Mouse (Mus musculus) hindbrain, embryonic 15.5 days (tissue): ENCODE measurements at regions not wholly inside any gene's neighbourhood (a gene's known extent, or its start where the extent isn't known, plus 50 kb on each side); places are given as distances from the start of the nearest gene placed in this dataset.

Experiments
- ATAC-seq: fragments of 200-750 bp; cut with Nextera tagmentation; 2 replicates; pipeline ENCODE4 v1.8.0; 2017; ENCODE audit warnings: low read depth, moderate number of reproducible peaks, moderate TSS enrichment; ENCODE audit not compliant: low FRiP score
- H3K27ac ChIP-seq: fragments of 300-500 bp; sonication (generic); replicated peaks from 2 replicates; pipeline ENCODE4 v1.5.1; 2015; ENCODE audit warnings: mild to moderate bottlenecking, inconsistent platforms
- H3K27me3 ChIP-seq: fragments of 300-500 bp; sonication (generic); 2 replicates; pipeline ENCODE4 v1.6.1; 2015; ENCODE audit warnings: control low read depth, inconsistent platforms
- H3K36me3 ChIP-seq: fragments of 300-500 bp; sonication (generic); 2 replicates; pipeline ENCODE4 v1.6.1; 2015; ENCODE audit warnings: control low read depth, inconsistent platforms
- H3K4me1 ChIP-seq: fragments of 300-500 bp; sonication (generic); replicated peaks from 2 replicates; pipeline ENCODE4 v1.6.1; 2015; ENCODE audit warnings: control low read depth, inconsistent platforms
- H3K4me2 ChIP-seq: fragments of 300-500 bp; sonication (generic); 2 replicates; pipeline ENCODE4 v1.6.1; 2015; ENCODE audit warnings: moderate library complexity, mild to moderate bottlenecking, inconsistent platforms
- H3K4me3 ChIP-seq: fragments of 300-500 bp; sonication (generic); 2 replicates; pipeline ENCODE4 v1.5.1; 2015; ENCODE audit warnings: mild to moderate bottlenecking, inconsistent platforms
- H3K9ac ChIP-seq: fragments of 300-500 bp; sonication (generic); 2 replicates; pipeline ENCODE4 v1.6.1; 2015; ENCODE audit warnings: inconsistent platforms
- H3K9me3 ChIP-seq: fragments of 300-500 bp; sonication (generic); 2 replicates; pipeline ENCODE4 v1.6.1; 2016; ENCODE audit warnings: control low read depth, inconsistent platforms
- WGBS: fragments of 180-500 bp; shearing (Covaris S2); methylation state at CpG from one replicate; pipeline ENCODE4 v1.1.7; 2015; 5-methylcytosine and 5-hydroxymethylcytosine counted together

- H3K9ac ChIP-seq = no peak overlapping the region
- no peak for ATAC-seq
- no peak overlapping the region for H3K4me2 ChIP-seq
- H3K36me3 ChIP-seq = no peaks in the 10 kb centered on the region
- H3K27me3 ChIP-seq = no peaks in the 10 kb centered on the region
- no peaks in the 10 kb centered on the region for H3K4me1 ChIP-seq
- H3K9me3 ChIP-seq = no peaks in the 10 kb centered on the region
- H3K27ac ChIP-seq = no peak overlapping the region
- WGBS = 65% methylated on average over 4 of the region's 4 CpGs
- H3K4me3 ChIP-seq = no peak overlapping the region
These were observed 269.2 kb upstream of the Ptger4 start for GRCm38 (mm10) chr15:5513146-5513545.

GRCm38 (mm10) chr15:5514217-5514616 is 270.2 kb upstream of the Ptger4 start:
- ATAC-seq = no peak
- Histone ChIP-seq H3K4me1 (no peaks in the 10 kb centered on the region), H3K27me3 (no peaks in the 10 kb centered on the region), H3K27ac (no peak overlapping the region), H3K36me3 (no peaks in the 10 kb centered on the region), H3K4me2 (no peak overlapping the region), H3K9me3 (no peaks in the 10 kb centered on the region), H3K4me3 (no peak overlapping the region), H3K9ac (no peak overlapping the region)
- 44% methylated on average over 4 of the region's 4 CpGs for WGBS

GRCm38 (mm10) chr15:5517244-5517966 is 273.4 kb upstream of the Ptger4 start:
- 88% methylated on average over 10 of the region's 10 CpGs for WGBS
- Histone ChIP-seq H3K9ac (no peak overlapping the region), H3K4me2 (no peak overlapping the region), H3K36me3 (no peaks in the 10 kb centered on the region), H3K4me1 (no peaks in the 10 kb centered on the region), H3K27me3 (no peaks in the 10 kb centered on the region), H3K4me3 (no peak overlapping the region), H3K27ac (no peak overlapping the region), H3K9me3 (no peaks in the 10 kb centered on the region)
- no peak for ATAC-seq

- Histone ChIP-seq H3K4me1 (no peaks in the 10 kb centered on the region), H3K36me3 (no peaks in the 10 kb centered on the region), H3K9ac (no peak overlapping the region), H3K9me3 (no peaks in the 10 kb centered on the region), H3K27me3 (no peaks in the 10 kb centered on the region), H3K4me2 (no peak overlapping the region), H3K27ac (no peak overlapping the region), H3K4me3 (no peak overlapping the region)
- no peak for ATAC-seq
- 98% methylated on average over 2 of the region's 2 CpGs for WGBS
These were observed 275.6 kb upstream of the Ptger4 start for GRCm38 (mm10) chr15:5519552-5519951.

- H3K36me3 ChIP-seq = no peaks in the 10 kb centered on the region
- H3K4me3 ChIP-seq = no peak overlapping the region
- H3K9me3 ChIP-seq = no peaks in the 10 kb centered on the region
- no peak overlapping the region for H3K27ac ChIP-seq
- H3K27me3 ChIP-seq = no peaks in the 10 kb centered on the region
- WGBS = 88% methylated on average over 1 of the region's 1 CpGs
- no peaks in the 10 kb centered on the region for H3K4me1 ChIP-seq
- ATAC-seq = no peak
- H3K9ac ChIP-seq = no peak overlapping the region
- no peak overlapping the region for H3K4me2 ChIP-seq
These were observed 276.0 kb upstream of the Ptger4 start for GRCm38 (mm10) chr15:5519997-5520396.

GRCm38 (mm10) chr15:5528619-5529018 is 284.6 kb upstream of the Ptger4 start:
- no peak for ATAC-seq
- 89% methylated on average over 6 of the region's 6 CpGs for WGBS

GRCm38 (mm10) chr15:5533656-5534055 is 289.7 kb upstream of the Ptger4 start:
- Histone ChIP-seq H3K4me2 (no peak overlapping the region), H3K9ac (no peak overlapping the region), H3K4me3 (no peak overlapping the region), H3K27ac (no peak overlapping the region), H3K9me3 (no peaks in the 10 kb centered on the region), H3K36me3 (no peaks in the 10 kb centered on the region), H3K4me1 (no peaks in the 10 kb centered on the region), H3K27me3 (no peaks in the 10 kb centered on the region)
- no peak for ATAC-seq

More at GRCm38 (mm10) chr15:5528619-5529018, 284.6 kb upstream of the Ptger4 start:
- no peaks in the 10 kb centered on the region for H3K4me1 ChIP-seq
- H3K27ac ChIP-seq = no peak overlapping the region
- no peaks in the 10 kb centered on the region for H3K9me3 ChIP-seq
- H3K36me3 ChIP-seq = no peaks in the 10 kb centered on the region
- no peak overlapping the region for H3K4me2 ChIP-seq
- no peak overlapping the region for H3K9ac ChIP-seq
- H3K27me3 ChIP-seq = no peaks in the 10 kb centered on the region
- no peak overlapping the region for H3K4me3 ChIP-seq

- Histone ChIP-seq H3K9ac (no peak overlapping the region), H3K9me3 (no peaks in the 10 kb centered on the region), H3K27ac (no peak overlapping the region), H3K4me3 (no peak overlapping the region), H3K36me3 (no peaks in the 10 kb centered on the region), H3K27me3 (no peaks in the 10 kb centered on the region), H3K4me2 (no peak overlapping the region), H3K4me1 (no peaks in the 10 kb centered on the region)
- ATAC-seq = no peak
- 70% methylated on average over 2 of the region's 2 CpGs for WGBS
These were observed 293.4 kb upstream of the Ptger4 start for GRCm38 (mm10) chr15:5537432-5537831.

- Histone ChIP-seq H3K9me3 (no peaks in the 10 kb centered on the region), H3K9ac (no peak overlapping the region), H3K4me2 (no peak overlapping the region), H3K4me3 (no peak overlapping the region), H3K4me1 (no peaks in the 10 kb centered on the region), H3K27me3 (no peaks in the 10 kb centered on the region), H3K27ac (no peak overlapping the region), H3K36me3 (no peaks in the 10 kb centered on the region)
- 86% methylated on average over 4 of the region's 4 CpGs for WGBS
- ATAC-seq = no peak
These were observed 295.4 kb upstream of the Ptger4 start for GRCm38 (mm10) chr15:5539301-5539928.

GRCm38 (mm10) chr15:5554526-5554925 is 310.5 kb upstream of the Ptger4 start:
- WGBS = 85% methylated on average over 4 of the region's 4 CpGs
- ATAC-seq = no peak
- Histone ChIP-seq H3K27me3 (no peaks in the 10 kb centered on the region), H3K9me3 (no peaks in the 10 kb centered on the region), H3K4me3 (no peak overlapping the region), H3K9ac (no peak overlapping the region), H3K4me2 (no peak overlapping the region), H3K4me1 (no peaks in the 10 kb centered on the region), H3K36me3 (no peaks in the 10 kb centered on the region), H3K27ac (no peak overlapping the region)

GRCm38 (mm10) chr15:5554926-5555325 is 310.9 kb upstream of the Ptger4 start:
- Histone ChIP-seq H3K27me3 (no peaks in the 10 kb centered on the region), H3K27ac (no peak overlapping the region), H3K4me2 (no peak overlapping the region), H3K36me3 (no peaks in the 10 kb centered on the region), H3K4me3 (no peak overlapping the region), H3K4me1 (no peaks in the 10 kb centered on the region), H3K9ac (no peak overlapping the region), H3K9me3 (no peaks in the 10 kb centered on the region)
- ATAC-seq = no peak
- 91% methylated on average over 4 of the region's 4 CpGs for WGBS

- Histone ChIP-seq H3K27me3 (no peaks in the 10 kb centered on the region), H3K27ac (no peak overlapping the region), H3K36me3 (no peaks in the 10 kb centered on the region), H3K9ac (no peak overlapping the region), H3K4me2 (no peak overlapping the region), H3K4me1 (no peaks in the 10 kb centered on the region), H3K9me3 (no peaks in the 10 kb centered on the region), H3K4me3 (no peak overlapping the region)
- WGBS = 79% methylated on average over 7 of the region's 7 CpGs
- no peak for ATAC-seq
These were observed 311.5 kb upstream of the Ptger4 start for GRCm38 (mm10) chr15:5555381-5556066.
